Mouse (Mus musculus) left cerebral cortex, postnatal 10 days (tissue): ENCODE results near the gene Sorbs1. TPM values are rescaled to one million over a fixed set of nuclear protein-coding genes. Genes with fewer than 3 reads are reported as not detected.
A peak's percentile ranks its signal among the peaks of the same experiment; 100 is the strongest.

ENCODE experiments used
- DNase-seq, 2 experiments: peaks; one replicate each; pipeline ENCODE4 v3.0.0; 2021 to 2022; ENCODE audit warnings: low spot score in 2 of 2, mixed read lengths in 1 of 2; ENCODE audit errors: extremely low spot score in 1 of 2
- intact Hi-C: fragments of 180-260 bp; cut with DNase I; formaldehyde crosslinking; loops from one replicate; pipeline ENCODE4 v1.15.1; 2025
- total RNA-seq, 2 experiments: library from RNA; stranded (reverse); gene quantifications; 2 replicates each; pipeline ENCODE4 v1.2.3; 2021

Sorbs1 gene
- total RNA-seq, 2 experiments from 2014 or later: 109 to 119 TPM

DNA sequence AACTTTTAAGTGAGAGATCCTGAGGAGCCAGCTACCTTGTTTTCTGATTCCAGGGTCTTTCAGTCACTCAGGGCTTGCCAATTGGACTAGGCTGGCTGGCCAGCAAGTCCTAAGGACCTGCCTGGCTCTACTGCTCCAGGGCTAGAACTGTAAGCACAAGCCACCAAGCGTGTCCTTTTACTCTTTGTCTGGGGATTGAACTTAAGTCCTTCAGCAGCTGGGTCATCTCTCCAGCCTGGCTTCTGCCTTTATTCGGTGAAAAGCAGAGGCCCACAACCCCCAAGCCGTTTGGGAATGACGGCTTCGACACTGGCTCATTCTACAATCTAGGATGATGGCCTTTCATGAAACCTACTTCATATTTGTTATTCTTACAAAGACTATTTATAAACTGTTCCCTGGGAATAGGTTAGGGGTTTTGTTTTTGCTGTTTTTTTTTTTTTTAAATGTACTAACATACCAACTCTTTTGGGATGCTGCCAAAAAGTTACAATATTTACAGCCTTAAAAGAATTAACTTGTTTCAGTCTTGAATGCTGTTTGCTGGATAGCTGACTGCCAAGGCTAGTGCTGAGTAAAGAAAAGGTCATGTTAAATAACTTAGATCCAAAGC lies 167.2 kb downstream of the Sorbs1 start:
- DNase-seq: no peak
- intact Hi-C loops: loop anchor here (5.0 kb wide), 1 partner anchor 166 kb away; the partner anchor contains the start of gene Sorbs1

DNA sequence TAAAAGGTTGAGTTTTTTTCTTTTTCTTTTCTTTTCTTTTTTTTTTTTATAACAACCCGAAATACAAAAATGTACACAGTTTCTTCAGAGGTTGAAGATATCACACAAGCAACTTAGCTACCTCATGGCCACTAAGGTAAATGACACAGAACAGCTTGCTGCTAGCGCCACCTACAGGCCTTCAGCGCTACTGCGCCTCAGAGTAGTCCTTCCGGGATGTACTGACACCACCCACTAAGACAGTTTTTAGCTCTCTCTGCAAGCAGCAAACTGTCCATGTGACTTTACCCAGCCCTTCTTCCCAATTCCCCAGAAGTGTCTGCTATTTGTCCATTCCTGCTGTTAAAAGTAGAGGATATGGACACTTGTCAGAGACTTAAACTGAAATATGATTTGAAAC lies 167.9 kb downstream of the Sorbs1 start:
- peak in 1 of 2 experiments; percentile 53 for DNase-seq
- intact Hi-C loops: loop anchor here (5.0 kb wide), 1 partner anchor 167 kb away; the partner anchor contains the start of gene Sorbs1

DNA sequence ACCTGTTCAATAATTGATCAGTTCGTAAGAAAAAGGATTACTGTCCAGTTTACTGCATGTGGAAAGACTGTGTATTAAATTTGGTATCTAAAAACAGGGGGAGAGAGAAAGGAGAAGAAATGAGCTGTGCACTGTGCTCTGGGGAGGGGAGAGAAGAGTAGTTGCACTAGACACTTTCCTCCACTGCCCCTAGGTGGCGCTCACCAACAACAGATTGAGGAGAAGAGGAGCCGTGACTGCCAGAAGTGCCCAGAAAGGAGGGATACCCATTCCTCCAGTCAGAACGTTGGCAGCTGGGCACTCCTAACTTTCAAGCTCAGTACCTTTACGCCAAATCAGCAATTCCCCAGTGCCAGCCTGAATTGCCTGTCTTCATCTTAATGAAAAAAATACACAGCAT lies 170.6 kb downstream of the Sorbs1 start:
- intact Hi-C loops: loop anchor here (2.0 to 5.0 kb wide), 2 partner anchors 39 to 202 kb away; no protein-coding TSS in a partner anchor
- peak; percentile 79 to 86 for DNase-seq

DNA sequence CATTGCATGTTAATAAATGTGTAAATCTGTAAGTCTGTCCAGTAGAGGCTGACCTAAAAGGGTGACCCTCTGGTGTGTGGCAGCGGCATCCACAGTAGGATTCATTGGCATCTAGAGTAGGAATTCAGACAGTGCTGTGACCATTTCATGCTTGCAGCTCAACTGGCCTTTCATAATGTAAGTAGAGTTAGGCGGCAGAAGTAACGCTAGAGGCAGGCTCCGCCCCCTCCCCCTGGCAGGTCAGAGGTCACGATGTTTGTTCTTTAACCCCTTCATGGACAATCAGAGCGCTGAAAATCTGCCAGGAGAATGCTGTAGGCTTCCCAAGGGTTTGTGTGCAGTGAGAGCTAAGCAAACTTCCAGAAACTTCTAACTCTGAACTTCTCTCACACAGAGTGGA lies 172.4 kb downstream of the Sorbs1 start:
- intact Hi-C loops: loop anchor here (5.0 kb wide), 1 partner anchor 41 kb away; no protein-coding TSS in a partner anchor
- no peak for DNase-seq

DNA sequence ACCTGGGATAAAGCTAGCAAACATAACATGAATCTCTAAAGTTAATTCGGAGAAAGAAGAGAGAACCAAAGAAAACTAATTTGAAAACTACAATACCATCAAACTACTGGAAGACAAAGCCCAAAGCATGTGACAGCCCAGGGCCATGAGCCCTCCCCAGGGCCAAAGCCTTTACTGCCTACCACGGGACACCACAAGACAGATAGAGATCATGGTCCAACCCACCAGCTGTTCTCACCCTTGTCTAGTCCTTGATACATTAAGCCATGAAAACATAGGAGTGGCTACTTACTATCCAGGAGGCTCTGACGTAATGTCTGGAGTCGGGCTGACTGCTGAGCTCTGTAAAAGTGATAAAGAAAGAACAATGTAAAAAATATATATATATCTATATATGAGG lies 176.9 kb downstream of the Sorbs1 start:
- no peak for DNase-seq
- intact Hi-C loops: no loop called here

DNA sequence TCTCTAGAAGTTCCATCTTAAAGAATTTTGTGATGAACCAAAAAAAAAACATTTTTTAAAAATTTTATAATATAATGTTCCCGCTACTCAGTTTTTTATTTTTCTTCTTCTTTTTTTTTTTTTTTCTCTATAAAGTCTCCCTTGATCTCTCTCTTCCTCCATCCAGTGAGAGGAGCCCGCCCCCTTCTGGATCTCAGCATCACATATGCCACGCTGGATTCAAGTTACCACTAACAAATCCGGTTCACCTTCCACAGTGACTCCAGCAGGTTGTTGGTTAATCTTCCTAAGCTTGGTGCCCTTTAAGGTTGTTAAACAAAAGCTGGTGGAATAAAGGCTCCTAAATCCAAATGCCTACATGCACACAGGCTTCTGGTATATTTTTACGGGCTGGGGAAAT lies 179.7 kb downstream of the Sorbs1 start:
- intact Hi-C loops: no loop called here

DNA sequence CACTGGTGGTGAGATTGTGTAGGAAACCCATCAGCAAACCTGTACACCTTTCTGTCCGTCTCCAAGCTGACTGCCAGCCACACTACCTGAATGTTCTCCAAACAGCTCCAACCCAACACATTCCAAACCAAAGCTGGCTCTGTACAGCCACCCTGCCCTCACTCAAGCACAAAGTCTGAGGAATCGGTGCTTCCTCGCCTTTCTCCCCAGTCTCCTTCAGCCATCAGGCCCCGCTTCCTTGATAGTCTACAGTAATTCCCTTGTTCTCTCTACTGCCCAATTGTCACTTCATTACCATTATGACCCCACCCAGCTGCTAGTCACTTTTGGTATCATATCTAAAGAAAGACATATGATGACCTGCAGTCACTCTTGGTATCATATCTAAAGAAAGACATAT lies 180.5 kb downstream of the Sorbs1 start:
- intact Hi-C loops: no loop called here
- DNase-seq: no peak

More for the DNA sequence above, 179.7 kb downstream of the Sorbs1 start:
- no peak for DNase-seq

DNA sequence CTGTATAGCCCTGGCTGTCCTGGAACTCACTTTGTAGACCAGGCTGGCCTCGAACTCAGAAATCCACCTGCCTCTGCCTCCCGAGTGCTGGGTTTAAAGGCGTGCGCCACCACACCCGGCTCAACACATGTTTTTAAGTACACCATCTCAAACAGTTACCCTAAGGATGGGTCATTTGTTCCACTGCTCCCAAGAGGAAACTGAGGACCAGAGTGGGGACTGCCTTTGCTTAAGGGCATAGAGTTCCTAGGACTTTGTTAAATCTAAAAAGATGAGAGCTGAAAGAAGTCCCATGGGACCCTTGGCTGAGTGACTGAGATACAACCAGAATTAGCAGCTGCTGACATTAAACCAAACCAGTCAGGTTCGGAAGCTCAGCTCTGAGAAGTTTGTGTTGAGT lies 181.3 kb downstream of the Sorbs1 start:
- intact Hi-C loops: no loop called here
- DNase-seq: no peak

DNA sequence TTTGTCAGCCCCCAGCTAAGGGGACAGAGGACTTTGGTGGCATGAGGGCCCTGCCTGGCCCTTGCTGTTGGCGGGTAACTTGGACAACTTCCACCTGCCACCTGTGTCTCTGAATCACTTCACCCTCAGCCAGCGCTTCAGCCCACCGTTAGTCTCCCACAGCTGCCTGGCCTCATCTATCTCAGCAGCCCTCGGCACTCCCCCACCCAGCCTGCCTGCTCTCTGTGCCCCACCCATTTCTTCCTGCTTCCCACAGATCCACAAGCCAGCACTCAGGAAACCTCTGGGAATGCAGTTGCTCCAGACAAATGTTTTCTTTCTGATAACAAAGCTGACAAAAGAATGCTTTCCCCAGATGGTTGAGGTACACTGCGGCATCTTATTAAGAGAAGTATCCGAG lies 181.7 kb downstream of the Sorbs1 start:
- no peak for DNase-seq
- intact Hi-C loops: no loop called here

- intact Hi-C loops: no loop called here
- DNase-seq: no peak
These were observed 187.5 kb downstream of the Sorbs1 start for GRCm38 (mm10) chr19:40326126-40326525.

DNA sequence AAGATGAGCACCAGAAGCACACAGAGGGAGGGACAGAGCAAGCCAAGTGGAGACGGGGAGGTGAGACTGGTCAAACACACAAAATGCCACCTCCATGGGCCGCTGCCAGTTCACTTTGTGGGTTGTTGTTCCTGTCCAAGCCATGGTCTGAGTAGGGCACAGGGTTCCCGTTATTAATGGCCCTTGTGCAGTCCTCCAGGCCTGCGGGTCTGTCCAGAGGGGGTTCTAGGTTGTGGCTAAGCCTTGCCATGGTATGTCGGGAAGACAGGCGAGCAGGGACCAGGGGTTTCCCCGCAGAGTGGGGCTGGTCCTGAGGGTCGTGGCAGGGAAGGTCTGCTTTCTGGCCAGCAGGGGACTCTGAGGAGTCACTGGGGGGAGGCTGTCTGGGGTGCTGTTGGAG lies 188.2 kb downstream of the Sorbs1 start:
- DNase-seq: no peak
- intact Hi-C loops: no loop called here

GRCm38 (mm10) chr19:40322226-40322625 lies 191.4 kb downstream of the Sorbs1 start:
- intact Hi-C loops: no loop called here
- no peak for DNase-seq

DNA sequence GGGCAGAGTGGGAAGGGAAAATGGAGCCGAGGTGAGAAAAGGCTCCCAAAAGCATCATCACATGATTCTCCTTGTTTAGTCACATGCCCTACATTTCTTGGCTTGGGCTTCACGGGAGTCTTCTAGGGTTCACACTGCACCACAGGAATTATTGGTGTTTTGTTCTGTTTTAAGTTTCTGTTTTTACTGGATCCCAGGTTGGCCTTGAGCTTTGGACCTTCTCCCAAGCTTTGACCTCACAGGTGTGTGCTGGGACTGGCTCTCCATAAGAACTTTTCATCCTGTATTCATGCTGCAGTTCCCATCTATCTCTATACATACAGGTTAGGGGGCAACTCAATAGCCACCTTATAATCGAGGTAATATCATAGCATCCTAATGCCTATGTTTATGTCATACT lies 194.4 kb downstream of the Sorbs1 start:
- DNase-seq: no peak

GRCm38 (mm10) chr19:40318511-40318910 lies 195.1 kb downstream of the Sorbs1 start:
- intact Hi-C loops: no loop called here

More for the DNA sequence above, 194.4 kb downstream of the Sorbs1 start:
- intact Hi-C loops: no loop called here

DNA sequence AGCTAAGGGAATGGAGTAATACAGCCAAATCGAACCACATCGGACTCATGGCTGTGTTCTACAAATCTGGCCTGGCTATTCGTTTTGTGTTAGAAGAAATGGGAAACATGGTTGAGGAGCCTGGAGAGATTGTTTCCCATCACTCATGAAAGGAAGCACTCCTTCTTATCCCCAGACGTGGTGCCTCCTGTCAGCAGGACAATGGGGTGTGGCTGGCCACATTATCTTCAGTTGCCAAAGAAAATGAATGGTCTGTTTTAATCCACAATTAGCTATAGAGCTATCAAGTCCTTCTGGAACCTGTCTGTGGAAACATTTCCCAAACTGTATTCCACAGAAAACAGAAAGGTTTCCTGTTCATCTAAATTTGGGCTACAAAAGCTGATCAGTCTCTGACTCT lies 196.6 kb downstream of the Sorbs1 start:
- intact Hi-C loops: no loop called here
- DNase-seq: no peak

More at GRCm38 (mm10) chr19:40318511-40318910, 195.1 kb downstream of the Sorbs1 start:
- no peak for DNase-seq

- DNase-seq: no peak
- intact Hi-C loops: no loop called here
These were observed 199.3 kb downstream of the Sorbs1 start for GRCm38 (mm10) chr19:40314252-40314651.

DNA sequence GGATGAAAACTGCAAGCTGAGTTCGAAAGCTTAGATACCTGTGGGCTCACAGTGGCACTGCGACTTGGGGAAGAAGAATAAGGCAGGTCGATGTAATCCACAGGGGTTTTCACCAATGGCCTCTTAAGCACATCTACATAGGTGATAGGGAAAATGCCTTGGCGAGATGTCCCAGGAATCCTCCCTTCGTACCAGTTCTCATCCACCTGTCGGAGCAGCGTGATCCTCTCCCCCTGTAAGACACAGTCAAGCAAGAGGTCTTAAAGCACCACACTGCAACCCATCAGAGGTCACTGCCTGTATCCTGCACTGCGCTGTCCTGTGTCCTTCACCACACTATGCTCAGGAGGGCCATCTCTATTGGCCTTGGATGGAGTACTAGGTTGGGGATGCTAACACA lies 201.9 kb downstream of the Sorbs1 start:
- DNase-seq: no peak
- intact Hi-C loops: no loop called here

- intact Hi-C loops: no loop called here
- DNase-seq: no peak
These were observed 203.0 kb downstream of the Sorbs1 start for GRCm38 (mm10) chr19:40310410-40311130.

- intact Hi-C loops: no loop called here
- no peak for DNase-seq
These were observed 203.7 kb downstream of the Sorbs1 start for GRCm38 (mm10) chr19:40309911-40310310.

- intact Hi-C loops: no loop called here
These were observed 206.0 kb downstream of the Sorbs1 start for GRCm38 (mm10) chr19:40307550-40307949.

More at GRCm38 (mm10) chr19:40307550-40307949, 206.0 kb downstream of the Sorbs1 start:
- DNase-seq: no peak
